Mouse (Mus musculus) spleen, postnatal 36 days (tissue): ENCODE data around the gene Zfp507.

Experiments
- DNase-seq, 2 experiments: peaks; one replicate each; pipeline ENCODE4 v3.0.0; 2022; ENCODE audit warnings: low spot score in 2 of 2, mixed read lengths in 1 of 2

The Zfp507 gene

GRCm38 (mm10) chr7:35802906-35803595 lies at the start of gene Zfp507:
Gene Zfp507 (minus strand): TSS chr7:35803003.
- peak; percentile 81 to 85 for DNase-seq

DNA sequence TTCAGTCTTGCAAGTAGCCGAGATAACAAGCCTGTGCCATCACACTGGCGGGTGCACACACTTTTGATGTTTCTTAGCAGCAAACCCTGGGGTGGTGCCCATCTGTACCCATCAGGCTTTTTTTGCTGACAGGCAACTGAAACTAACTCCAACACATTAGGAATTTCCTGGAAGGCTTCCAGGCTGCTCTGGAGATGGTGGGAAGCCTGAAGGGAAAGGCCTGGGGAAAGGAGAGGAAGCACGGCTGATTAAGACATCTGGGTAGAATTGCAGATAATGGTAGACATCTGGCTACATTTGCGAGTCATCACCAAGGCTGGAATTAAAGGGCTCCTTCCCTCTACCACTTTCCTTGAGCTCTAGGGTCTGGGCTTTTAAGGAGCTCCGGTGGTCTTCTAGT lies 47.6 kb upstream of the Zfp507 start:
- no peak for DNase-seq

- DNase-seq: no peak
Measured at GRCm38 (mm10) chr7:35848526-35848925, 45.7 kb upstream of the Zfp507 start.

GRCm38 (mm10) chr7:35840504-35840903 lies 37.7 kb upstream of the Zfp507 start:
- no peak for DNase-seq

DNA sequence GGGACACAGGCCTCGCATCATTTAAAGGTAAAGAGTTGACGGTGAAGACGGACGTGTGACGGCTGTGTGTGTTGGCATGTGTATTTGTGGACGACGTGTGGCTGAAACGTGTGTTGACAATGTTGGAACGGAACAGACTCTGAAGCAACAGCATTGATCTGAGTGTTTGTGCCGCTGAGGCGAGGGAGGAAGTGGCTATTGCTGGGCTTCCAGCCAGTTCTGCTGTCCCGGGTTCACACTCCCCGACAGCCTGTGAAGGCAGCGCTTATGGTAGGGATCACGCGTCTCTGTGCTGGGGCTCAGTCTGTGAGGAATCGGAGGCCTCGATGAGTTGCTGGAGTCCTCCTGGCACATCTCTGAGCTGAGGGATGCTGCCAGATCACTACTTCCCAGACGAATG lies 34.0 kb upstream of the Zfp507 start:
- no peak for DNase-seq

- DNase-seq: no peak
Measured at GRCm38 (mm10) chr7:35836415-35836814, 33.6 kb upstream of the Zfp507 start.

GRCm38 (mm10) chr7:35830119-35830518 lies 27.3 kb upstream of the Zfp507 start:
- DNase-seq: no peak

- no peak for DNase-seq
Measured at GRCm38 (mm10) chr7:35823906-35824305, 21.1 kb upstream of the Zfp507 start.

- DNase-seq: no peak
Measured at GRCm38 (mm10) chr7:35822320-35822719, 19.5 kb upstream of the Zfp507 start.

GRCm38 (mm10) chr7:35821357-35821756 lies 18.6 kb upstream of the Zfp507 start:
- DNase-seq: no peak

DNA sequence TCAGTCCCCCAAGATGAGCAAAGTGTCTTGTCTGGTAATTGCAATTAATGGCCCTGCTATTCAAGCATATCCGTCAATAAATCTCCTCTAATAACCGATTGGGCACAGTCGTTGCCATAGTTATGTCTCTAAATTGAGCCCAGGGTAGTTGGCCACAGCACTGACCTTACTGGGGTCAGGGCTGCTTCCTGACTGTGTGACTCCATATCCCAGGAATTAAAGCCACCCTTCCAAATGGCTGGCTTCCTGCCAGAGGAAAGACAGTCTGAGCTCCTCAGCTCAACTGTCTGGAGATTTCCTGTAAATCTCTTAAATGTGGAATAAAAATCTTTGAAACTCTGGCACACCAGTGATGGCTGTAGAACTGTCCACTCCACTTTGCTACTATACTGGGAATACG lies 16.7 kb upstream of the Zfp507 start:
- no peak for DNase-seq

DNA sequence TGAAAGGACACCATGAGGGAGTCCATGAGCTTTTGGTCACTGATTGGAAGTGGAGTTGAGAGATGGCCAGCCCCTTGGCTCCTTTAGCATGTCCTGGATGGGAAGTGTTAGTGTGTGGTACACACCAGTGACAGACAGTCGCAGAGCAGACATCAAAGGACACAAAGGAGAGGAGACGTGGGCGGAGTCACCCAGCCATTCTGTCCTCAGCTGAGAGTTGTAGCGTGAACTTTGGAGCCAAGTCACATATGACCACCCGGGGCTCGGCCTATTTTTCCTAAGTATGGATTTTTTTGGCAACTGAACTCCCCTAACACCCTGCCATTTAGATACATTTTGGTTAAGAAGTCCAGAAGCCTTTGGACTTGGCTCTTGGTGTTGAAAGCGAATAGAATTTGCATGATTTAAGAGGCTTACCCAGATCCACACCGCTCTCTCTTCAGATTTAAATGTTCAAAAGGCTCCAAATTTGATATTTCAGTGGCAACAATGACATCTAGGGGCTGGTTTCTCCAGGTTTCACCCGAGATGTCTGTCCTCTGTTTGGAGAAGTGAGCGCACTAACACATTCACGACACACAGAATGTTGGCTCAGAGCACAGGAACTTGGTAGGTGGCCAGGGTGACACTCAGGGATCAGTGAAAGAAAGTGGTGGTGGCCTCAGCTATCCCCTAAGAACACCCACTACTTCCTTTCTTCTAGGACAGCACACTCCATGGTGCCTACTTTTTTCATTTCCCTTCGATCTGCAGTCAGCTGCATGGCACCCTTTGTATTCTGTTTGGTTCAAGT lies 12.2 kb upstream of the Zfp507 start:
- no peak for DNase-seq

GRCm38 (mm10) chr7:35813306-35813705 lies 10.5 kb upstream of the Zfp507 start:
- DNase-seq: no peak

DNA sequence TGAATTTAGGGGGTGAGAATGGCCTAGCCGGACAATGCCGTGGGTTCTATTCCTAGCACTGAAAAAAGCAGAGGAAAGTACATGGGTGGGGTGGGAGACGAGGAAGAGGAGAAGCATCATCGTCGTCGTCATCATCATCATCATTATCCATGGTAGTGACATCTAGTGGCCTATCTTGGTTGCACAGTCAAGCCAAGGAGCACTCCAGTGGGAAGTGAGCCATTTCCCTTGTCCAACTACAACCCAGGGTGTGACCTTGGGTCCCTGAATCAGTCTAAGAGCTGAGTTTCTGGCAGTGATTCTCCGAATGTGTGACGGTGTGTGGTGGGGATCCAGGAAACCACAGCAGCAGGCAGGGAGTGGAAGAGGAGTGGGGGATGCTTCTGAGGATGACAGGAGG lies 7.9 kb upstream of the Zfp507 start:
- no peak for DNase-seq

DNA sequence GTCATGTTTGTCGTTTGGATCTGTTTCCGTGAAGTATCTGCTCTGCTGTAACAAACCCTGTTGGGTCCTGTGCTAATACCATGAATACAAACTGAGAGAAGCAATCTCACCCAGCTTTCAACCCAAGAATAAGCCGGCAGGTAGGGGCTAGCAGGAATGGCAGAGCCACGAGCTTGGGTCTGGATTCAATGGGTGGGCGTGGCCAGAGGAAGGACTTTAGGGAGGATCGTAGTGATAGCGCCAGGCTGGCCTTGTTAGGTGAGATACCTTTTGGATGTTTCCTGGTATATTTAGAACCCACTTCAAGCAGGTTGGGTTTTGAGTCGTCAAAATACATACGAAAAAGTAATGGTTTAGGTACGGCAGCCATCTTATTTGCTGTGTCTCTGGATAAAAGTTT lies 1.4 kb upstream of the Zfp507 start:
- no peak for DNase-seq

DNA sequence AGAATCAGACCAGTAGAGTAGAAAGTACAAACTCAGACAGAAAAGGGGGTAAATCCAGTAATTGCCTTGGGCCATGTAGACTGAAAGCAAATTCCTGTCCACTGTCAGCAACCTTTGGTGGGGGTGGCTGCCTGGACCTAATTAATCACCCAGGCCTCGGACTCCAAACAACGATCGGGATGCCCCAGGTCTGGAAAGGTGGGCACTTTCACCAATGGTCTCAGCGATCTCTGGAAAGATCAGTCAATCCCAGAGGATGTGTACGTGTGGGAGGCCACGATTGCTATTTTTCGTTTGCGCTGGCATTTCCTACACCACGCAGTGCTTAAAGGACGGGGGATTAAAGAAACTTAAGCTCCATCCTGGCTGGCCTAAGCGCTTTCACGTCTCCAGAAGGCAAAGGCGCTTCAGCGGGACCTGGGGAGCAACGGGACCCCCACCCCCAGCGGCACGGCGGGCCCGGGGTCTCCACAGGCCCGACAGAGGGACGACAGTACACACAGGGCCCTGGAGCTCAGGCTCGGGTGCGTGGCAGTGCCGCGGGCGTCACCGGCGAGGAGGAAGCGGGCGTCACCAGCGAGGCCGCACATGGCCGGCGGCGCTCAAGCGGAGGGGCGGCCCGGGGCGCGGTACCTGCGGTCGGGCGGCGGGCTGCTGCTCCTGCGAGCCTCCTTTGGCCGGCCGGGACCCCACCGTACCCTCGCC lies 450 bp downstream of the Zfp507 start:
- no peak for DNase-seq

GRCm38 (mm10) chr7:35796123-35796522 lies 6.7 kb downstream of the Zfp507 start:
- DNase-seq: peak in 1 of 2 experiments; percentile 11

GRCm38 (mm10) chr7:35794145-35794664 lies 8.6 kb downstream of the Zfp507 start:
- no peak for DNase-seq

- DNase-seq: no peak
Measured at GRCm38 (mm10) chr7:35792150-35792848, 10.5 kb downstream of the Zfp507 start.

GRCm38 (mm10) chr7:35790926-35791325 lies 11.9 kb downstream of the Zfp507 start:
- no peak for DNase-seq

- DNase-seq: no peak
Measured at GRCm38 (mm10) chr7:35790201-35790600, 12.6 kb downstream of the Zfp507 start.

GRCm38 (mm10) chr7:35785579-35785978 lies 17.2 kb downstream of the Zfp507 start:
- no peak for DNase-seq
